Mouse (Mus musculus): ENCODE results near the gene Timd4.

The Timd4 gene

GRCm38 (mm10) chr11:46810511-46810910 lies at the start of gene Timd4:
Gene Timd4, plus strand, starts transcription at chr11:46810800.
- DNase-seq, result no peak

GRCm38 (mm10) chr11:46776879-46777278 lies 33.7 kb upstream of the Timd4 start:
- no peak for DNase-seq

- DNase-seq, result no peak
Observed at GRCm38 (mm10) chr11:46779811-46780210, 30.8 kb upstream of the Timd4 start.

GRCm38 (mm10) chr11:46804440-46804839 lies 6.2 kb upstream of the Timd4 start:
- no peak for DNase-seq

- no peak for DNase-seq
Observed at GRCm38 (mm10) chr11:46817692-46818091, 7.1 kb downstream of the Timd4 start.

GRCm38 (mm10) chr11:46819930-46820329 lies 9.3 kb downstream of the Timd4 start:
- DNase-seq, result no peak

- DNase-seq, result no peak
Observed at GRCm38 (mm10) chr11:46830348-46830747, 19.7 kb downstream of the Timd4 start.

GRCm38 (mm10) chr11:46835080-46835479 lies 24.5 kb downstream of the Timd4 start:
- DNase-seq, result no peak

- no peak for DNase-seq
Observed at GRCm38 (mm10) chr11:46842015-46842726, 31.6 kb downstream of the Timd4 start.

- no peak for DNase-seq
Observed at GRCm38 (mm10) chr11:46846661-46847060, 36.1 kb downstream of the Timd4 start.

- DNase-seq, result no peak
Observed at GRCm38 (mm10) chr11:46847827-46848220, 37.2 kb downstream of the Timd4 start.

- DNase-seq, result no peak
Observed at GRCm38 (mm10) chr11:46848221-46848971, 37.8 kb downstream of the Timd4 start.

GRCm38 (mm10) chr11:46864809-46865208 lies 54.2 kb downstream of the Timd4 start:
- no peak for DNase-seq

- no peak for DNase-seq
Observed at GRCm38 (mm10) chr11:46868594-46868993, 58.0 kb downstream of the Timd4 start.

- no peak for DNase-seq
Observed at GRCm38 (mm10) chr11:46875774-46876173, 65.2 kb downstream of the Timd4 start.

GRCm38 (mm10) chr11:46882456-46882855 lies 71.9 kb downstream of the Timd4 start:
- no peak for DNase-seq

- DNase-seq, result no peak
Observed at GRCm38 (mm10) chr11:46889093-46889492, 78.5 kb downstream of the Timd4 start.

Measured in liver (tissue).